Mouse (Mus musculus): ENCODE data around the gene Kctd11.

DNA sequence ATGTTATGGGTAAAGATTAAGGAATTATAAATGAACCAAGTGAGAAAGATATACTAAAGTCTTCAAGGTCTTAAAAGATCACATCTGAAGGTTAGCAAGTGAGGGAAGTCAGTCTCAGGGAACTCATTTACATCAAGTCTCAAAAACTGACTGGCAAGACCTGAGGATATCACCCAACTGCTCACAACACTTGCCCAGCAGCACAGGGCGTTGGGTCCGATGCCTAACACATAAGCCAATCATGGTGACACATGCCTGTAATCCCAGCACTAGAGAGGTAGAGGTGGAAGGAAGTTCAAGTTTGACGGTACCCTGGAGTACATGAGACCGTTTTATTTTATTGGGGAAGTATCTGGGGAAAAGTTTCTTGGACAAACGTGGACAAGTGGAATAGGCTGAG lies 36.9 kb upstream of the Kctd11 start:
- TF ChIP-seq CTCF (IDR thresholded peaks at IDR 0.05; ENCODE audit: control insufficient read depth, insufficient read depth, insufficient replicate concordance, low read depth, low read length) (no peak), POLR2A (IDR thresholded peaks at IDR 0.05; ENCODE audit: control insufficient read depth, low read depth, low read length) (no peak)
